Mouse (Mus musculus) megakaryocyte, embryonic 14.5 days (primary cell): ENCODE measurements at regions not wholly inside any gene's neighbourhood (a gene's known extent, or its start where the extent isn't known, plus 50 kb on each side); places are given as distances from the start of the nearest gene placed in this dataset.

ENCODE experiments used
- FLI1 ChIP-seq: IDR thresholded peaks from 2 replicates; pipeline ENCODE4 v1.6.1; 2012; ENCODE audit warnings: low read length, inconsistent platforms, mixed read lengths
- GATA1 ChIP-seq: IDR thresholded peaks from 3 replicates; pipeline ENCODE4 v1.6.1; 2012; ENCODE audit warnings: mixed read lengths, low read length, inconsistent platforms, borderline replicate concordance

GRCm38 (mm10) chr19:32960196-32960947 lies 203.1 kb downstream of the Pten start:
- no peak for TF ChIP-seq FLI1
- no peak for TF ChIP-seq GATA1
